Mouse (Mus musculus) natural killer cell, adult 2 months (primary cell): ENCODE measurements around the gene Hsd17b7.

Experiments used
- DNase-seq, 2 experiments: peaks; one replicate each; pipeline ENCODE4 v3.0.0; 2022; ENCODE audit warnings: low spot score in 2 of 2

Gene Hsd17b7

GRCm38 (mm10) chr1:169939345-169939744 lies 29.7 kb downstream of the Hsd17b7 start:
- peak; percentile 18 to 22 for DNase-seq

- DNase-seq: peak in 1 of 2 experiments; percentile 24
These were observed 34.9 kb downstream of the Hsd17b7 start for GRCm38 (mm10) chr1:169934005-169934725.

- no peak for DNase-seq
These were observed 36.8 kb downstream of the Hsd17b7 start for GRCm38 (mm10) chr1:169932122-169932746.

- DNase-seq: no peak
These were observed 37.3 kb downstream of the Hsd17b7 start for GRCm38 (mm10) chr1:169931698-169932097.

GRCm38 (mm10) chr1:169928454-169928971 lies 40.5 kb downstream of the Hsd17b7 start, which contains the start of gene Ccdc190:
Gene Ccdc190, plus strand, starts transcription at chr1:169928648.
- no peak for DNase-seq

- no peak for DNase-seq
These were observed 41.2 kb downstream of the Hsd17b7 start for GRCm38 (mm10) chr1:169927753-169928369.

GRCm38 (mm10) chr1:169924567-169924966 lies 44.5 kb downstream of the Hsd17b7 start:
- DNase-seq: no peak

- peak in 1 of 2 experiments; percentile 10 for DNase-seq
These were observed 47.3 kb downstream of the Hsd17b7 start for GRCm38 (mm10) chr1:169921710-169922211.

- DNase-seq: peak in 1 of 2 experiments; percentile 34
These were observed 49.8 kb downstream of the Hsd17b7 start for GRCm38 (mm10) chr1:169919211-169919610.

- DNase-seq: peak in 1 of 2 experiments; percentile 2
These were observed 51.0 kb downstream of the Hsd17b7 start for GRCm38 (mm10) chr1:169917998-169918397.

GRCm38 (mm10) chr1:169917115-169917796 lies 51.8 kb downstream of the Hsd17b7 start:
- DNase-seq: no peak

GRCm38 (mm10) chr1:169916659-169917058 lies 52.4 kb downstream of the Hsd17b7 start:
- DNase-seq: no peak

GRCm38 (mm10) chr1:169911526-169911925 lies 57.5 kb downstream of the Hsd17b7 start:
- no peak for DNase-seq

- DNase-seq: no peak
These were observed 58.3 kb downstream of the Hsd17b7 start for GRCm38 (mm10) chr1:169910751-169911150.

GRCm38 (mm10) chr1:169909659-169910058 lies 59.4 kb downstream of the Hsd17b7 start:
- no peak for DNase-seq

GRCm38 (mm10) chr1:169909163-169909562 lies 59.9 kb downstream of the Hsd17b7 start:
- DNase-seq: no peak

GRCm38 (mm10) chr1:169900771-169901336 lies 68.2 kb downstream of the Hsd17b7 start:
- no peak for DNase-seq
